Mouse (Mus musculus): Measurements from ENCODE around the gene Oas1e.

Oas1e gene

DNA sequence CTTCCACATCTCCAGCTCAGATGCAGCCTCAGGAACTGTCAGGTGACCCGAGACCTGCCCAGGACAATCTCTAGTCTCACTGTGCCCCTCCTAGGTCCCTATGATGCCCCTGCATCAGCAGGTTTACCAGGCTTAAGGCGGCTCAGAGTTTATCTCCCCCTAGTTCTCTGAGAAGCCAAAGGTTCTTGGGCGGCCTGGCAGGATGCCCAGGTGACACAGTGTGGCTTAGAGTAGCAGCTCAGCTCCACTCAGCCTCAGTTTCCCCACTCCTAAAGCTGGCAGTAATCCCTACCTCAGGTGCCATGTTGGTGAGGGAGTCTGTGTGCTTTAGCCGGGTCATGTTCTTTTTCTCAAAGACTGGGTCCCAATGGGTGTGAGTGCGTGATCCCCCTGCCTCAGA lies 18.5 kb downstream of the Oas1e start:
- peak; percentile 32 for DNase-seq (ENCODE audit: low read depth, low spot score)

DNA sequence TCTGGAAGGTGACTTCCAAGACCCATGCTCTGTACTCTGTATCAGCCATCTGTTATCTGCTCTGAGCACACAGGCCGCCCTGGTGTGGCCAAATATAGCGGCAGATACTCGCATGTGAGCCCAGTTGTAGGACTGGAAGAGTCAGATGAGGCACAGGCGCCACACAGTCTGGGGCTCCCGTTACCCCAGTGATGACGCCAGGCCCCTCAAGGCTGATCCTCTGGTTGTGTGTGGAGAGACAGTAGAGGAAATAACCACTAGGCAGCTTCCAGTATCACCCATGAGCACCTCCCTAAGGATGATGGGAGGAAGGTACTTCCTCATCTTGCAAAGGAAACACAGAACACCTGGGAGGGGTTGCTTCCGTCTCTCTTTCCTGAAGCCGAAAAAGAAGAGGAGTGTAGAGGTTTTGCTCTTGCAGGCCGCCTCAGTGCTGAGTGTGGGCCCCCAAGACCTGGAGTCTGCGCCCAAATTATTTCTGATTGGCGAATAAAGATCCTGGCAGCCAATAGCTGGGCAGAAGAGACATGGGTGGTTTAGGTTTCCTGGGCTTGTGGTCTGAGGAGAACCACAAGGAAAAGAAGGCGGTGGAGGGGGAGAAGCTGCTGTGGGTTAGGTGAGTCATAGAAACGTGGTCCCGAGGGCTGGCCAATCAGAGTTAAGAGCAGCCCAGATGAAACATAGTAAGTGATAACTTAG lies 19.9 kb downstream of the Oas1e start:
- peak; percentile 95 for DNase-seq (ENCODE audit: low read depth, low spot score)

DNA sequence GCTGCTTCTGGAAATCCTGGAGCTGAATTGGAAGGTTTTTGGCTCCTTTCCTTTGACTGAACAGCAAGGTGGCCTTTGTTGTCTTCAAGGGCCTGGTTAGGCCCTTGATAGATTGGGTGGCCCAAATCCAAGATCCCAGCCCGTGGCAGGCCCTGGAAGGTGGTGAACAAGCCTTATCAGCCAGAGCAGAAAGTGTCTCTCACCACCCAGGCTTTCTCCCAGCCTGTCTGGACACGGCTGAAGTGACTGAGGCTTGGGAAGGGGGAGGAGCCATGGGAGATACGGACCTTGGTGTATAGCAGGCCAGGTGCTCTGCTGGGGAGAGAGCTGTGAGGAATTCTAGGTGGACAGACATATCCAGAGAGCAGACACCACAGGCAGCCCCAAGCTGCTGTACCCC lies 25.9 kb downstream of the Oas1e start:
- no peak for DNase-seq (ENCODE audit: low read depth, low spot score)

DNA sequence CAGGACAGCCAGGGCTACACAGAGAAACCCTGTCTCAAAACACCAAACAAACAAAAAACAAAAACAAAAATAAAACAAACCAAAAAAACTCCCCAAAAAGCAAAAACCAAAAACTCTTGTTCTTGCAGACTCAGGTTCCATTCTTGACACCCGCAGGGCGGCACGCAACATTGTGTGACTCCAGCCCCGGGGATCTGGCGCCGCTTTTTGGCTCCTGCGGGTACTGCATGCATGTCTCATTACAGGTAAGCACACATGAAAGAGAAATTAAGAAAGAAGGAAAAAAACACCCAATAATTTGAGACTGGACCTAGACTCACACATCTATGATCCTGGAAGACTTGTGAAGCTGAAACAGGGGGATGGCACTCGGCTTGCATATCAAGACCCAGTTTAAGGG lies 30.3 kb downstream of the Oas1e start:
- no peak for DNase-seq (ENCODE audit: low read depth, low spot score)

DNA sequence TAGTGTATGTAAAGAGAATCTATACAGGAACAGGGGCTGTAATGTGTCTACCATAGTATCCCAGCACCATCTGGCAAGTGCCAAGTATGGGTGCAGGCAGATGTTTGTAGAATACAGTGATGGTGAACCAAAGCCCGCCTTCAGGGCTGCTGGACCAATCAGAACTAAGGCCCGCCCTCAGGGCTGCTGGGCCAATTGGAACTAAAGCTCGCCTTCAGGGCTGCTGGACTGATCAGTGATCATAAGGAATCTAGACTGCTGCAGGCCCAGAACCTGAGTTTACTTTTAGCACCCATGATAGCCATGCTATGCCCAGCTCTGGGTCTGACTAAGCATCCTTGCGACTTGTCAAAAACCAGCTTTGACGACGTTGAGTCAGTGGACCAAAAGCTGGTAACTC lies 33.4 kb downstream of the Oas1e start:
- DNase-seq (ENCODE audit: low read depth, low spot score), result no peak

DNA sequence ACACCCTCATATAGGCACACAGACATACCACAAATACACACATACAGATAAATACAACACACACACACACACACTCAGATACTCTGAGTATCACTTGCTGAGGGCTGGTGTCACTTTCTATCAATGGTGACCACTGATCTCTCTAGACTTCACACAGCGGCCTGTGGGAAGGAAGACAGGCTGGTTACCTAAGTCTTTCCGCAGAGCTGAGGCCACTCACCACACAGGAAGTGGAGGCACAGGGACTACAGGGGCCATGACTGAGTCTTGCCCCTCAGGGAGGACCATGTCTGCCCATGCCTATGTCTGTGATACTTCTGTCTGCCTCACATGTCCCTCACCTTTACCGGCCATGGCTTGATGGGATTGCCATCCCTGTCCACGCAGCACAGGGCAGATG lies 41.1 kb downstream of the Oas1e start:
- DNase-seq (ENCODE audit: low read depth, low spot score), result no peak

DNA sequence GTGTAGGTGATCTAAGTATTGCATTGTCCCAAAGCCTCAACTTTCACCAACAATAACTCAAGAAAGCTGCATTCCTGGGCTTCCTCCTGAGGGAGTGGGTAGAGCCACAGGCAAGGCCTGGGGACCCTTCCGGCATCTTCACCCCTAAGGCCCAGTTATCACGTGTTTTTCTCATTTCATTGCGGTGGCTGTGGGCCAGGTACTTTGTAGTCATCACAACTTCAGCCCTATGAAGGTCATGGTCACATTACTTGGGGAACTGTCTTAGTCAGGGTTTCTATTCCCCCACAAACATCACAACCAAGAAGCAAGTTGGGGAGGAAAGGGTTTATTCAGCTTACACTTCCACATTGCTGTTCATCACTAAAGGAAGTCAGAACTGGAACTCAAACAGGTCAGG lies 42.5 kb downstream of the Oas1e start:
- DNase-seq (ENCODE audit: low read depth, low spot score), result no peak

DNA sequence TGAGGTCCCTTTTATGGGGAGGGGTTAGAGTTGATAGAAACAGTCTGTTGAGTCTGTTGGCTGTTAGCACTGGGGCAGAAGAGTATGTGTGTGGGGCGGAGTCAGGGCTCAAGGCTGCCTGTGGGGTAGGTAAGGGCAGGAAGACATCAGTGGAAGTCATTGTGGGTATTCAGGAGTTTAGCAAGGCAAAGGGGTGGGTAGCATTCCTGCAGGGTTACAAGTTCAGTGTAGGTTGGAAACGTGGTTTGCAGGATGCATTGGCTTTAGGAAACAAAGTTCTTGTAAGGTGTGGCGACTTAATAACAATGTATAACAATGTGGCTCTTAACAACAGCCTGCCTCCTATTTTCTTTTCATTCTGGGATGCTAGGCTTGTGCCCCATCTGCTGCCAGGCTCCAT lies 44.1 kb downstream of the Oas1e start:
- DNase-seq (ENCODE audit: low read depth, low spot score), result no peak

DNA sequence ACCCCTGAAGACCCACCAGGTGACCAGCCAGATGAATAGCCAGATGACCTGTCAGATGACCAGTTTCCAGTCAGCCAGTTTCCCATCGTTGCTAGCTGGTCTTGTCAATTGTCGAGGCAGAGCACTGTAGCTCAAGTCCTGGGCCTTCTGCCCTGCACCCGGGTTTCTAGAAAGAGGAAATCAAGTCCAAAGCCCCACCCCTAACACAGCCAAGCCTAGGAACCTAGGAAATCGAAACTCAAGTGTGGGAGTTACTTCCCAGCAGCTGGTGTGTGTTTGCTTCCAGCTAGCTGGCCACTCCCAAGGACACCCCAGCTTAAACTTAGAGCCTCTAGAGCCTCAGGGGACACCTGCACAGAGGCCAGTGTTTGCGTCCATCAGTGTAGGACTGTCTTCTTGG lies 45.6 kb downstream of the Oas1e start, which contains the start of gene Oas2:
Oas2 (minus strand) TSS at position 166 of the 400 bp plus-strand sequence.
- peak; percentile 26 for DNase-seq (ENCODE audit: low read depth, low spot score)

DNA sequence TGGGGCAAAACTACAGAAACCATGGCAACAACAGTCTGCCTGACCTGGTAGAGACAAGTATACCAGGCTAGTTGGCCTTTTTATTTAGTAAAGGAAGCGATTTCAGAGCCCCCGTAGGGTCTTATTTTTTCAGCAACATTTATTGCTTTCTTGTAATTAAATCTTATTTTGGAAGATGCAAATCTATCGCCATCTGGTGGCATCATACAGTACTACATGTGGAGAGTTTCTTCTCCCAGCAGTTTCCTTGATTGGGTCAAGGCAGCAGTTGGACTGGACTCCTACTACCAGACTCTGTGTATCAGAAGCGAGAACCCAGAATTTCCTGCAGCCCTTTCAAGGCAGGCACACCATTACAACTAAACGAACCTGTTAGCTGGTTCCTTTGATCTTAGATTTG lies 48.9 kb downstream of the Oas1e start:
- DNase-seq (ENCODE audit: low read depth, low spot score), result peak; percentile 64

DNA sequence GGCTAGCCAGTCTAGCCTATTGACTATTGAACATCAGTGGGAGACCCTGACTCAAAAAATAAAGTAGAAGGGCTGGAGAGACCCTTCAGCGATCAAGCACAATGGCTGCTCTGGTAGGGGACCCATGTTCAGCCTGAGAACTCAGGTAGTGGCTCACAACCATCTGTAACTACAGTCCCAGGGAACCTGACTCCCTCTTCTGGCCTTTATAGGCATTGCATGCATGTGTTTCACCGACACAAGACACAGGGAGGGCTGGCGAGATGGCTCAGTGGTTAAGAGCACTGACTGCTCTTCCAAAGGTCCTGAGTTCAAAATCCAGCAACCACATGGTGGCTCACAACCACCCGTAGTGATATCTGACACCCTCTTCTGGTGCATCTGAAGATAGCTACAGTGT lies 53.2 kb downstream of the Oas1e start:
- DNase-seq (ENCODE audit: low read depth, low spot score), result peak; percentile 75
